Mouse (Mus musculus) erythroblast, embryonic 14.5 days (primary cell): ENCODE data around the gene Glul.

ENCODE experiments used
- GATA1 ChIP-seq: IDR thresholded peaks from 2 replicates; pipeline ENCODE4 v1.6.1; 2012; ENCODE audit warnings: low read length, inconsistent platforms, mixed read lengths
- TAL1 ChIP-seq: IDR thresholded peaks from 3 replicates; pipeline ENCODE4 v1.6.1; 2012; ENCODE audit warnings: low read length, inconsistent platforms, mixed read lengths

- TF ChIP-seq GATA1 = no peak
- no peak for TF ChIP-seq TAL1
Observed at GRCm38 (mm10) chr1:153909213-153909962, 9.6 kb downstream of the Glul start.
